Mouse (Mus musculus) kidney, adult 18-20 months (tissue): ENCODE measurements at regions not wholly inside any gene's neighbourhood (a gene's known extent, or its start where the extent isn't known, plus 50 kb on each side); places are given as distances from the start of the nearest gene placed in this dataset.

Experiments used
- DNase-seq: peaks from one replicate; pipeline ENCODE4 v3.0.0; 2021

DNA sequence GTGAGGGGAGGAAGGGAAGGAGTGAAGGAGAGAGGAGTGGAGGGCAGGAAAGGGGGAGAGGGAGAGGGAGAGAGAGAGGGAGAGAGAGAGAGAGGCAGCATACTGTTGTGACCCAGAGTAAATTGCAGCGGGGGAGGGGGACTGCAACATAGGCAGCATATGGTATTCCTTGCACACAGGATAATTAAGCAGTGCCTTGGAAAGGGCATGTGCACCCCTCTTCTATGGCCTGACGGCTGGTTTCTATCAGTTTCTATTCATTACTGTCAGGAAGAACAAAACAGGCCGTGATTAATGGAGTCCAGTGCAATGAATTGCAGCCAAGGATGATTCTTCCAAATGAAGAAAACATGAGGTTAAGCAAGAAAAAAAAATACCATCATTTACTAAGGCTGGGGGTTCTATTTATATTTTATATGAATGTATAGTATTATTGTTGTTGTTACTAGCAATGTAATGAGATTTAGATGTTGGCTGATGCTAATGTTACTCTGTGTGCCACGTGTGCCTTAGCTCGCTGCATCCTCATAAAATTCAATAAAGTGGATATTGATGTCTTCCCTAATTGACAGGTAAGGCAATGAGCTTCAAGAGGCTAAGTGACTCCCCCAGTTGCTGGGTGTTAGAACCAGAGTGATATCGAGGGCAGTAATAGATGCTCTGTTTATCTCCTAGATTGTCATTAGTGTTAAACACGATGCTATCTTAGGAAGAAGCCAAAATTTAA, 181.3 kb downstream of the Gm19935 start:
- DNase-seq: no peak

DNA sequence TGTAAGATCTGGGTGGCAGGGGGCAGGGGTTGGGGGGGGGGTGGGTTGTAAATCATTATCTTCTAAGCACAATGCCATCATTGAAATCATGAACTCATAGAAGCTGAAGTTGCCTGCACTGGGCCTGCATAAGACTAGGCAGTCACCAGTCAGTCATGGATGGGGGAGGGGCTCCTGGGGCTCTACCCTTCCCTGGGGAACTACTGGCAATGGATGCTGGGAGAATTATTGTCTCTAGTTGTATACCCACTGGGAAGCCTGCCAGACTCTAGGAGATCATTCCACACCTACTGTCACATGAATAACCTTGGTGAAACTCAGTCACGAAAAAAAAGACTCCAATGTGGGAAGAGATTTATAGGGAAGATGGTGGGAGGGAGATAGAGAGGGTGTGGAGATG, 186.4 kb downstream of the Gm19935 start:
- no peak for DNase-seq

DNA sequence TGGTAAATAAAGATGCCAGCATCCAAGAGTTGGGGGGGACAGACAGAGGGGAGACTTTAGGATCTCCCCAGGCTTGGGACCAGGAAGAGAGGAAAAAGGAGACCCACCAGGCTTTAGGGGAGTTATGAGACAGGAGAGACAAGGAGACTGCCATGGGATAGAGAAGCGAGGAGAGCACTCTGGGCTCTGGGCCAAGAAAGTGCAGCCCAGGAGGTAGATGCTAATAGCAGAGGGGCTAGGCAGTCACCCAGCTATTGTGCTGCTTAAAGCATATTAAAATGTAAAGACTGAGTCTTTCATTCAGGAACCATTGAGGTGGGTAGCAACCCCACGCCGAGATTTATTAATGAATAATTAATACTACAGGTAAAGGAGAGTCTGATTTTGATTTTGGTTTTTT, 208.8 kb downstream of the Gm19935 start:
- DNase-seq: no peak

DNA sequence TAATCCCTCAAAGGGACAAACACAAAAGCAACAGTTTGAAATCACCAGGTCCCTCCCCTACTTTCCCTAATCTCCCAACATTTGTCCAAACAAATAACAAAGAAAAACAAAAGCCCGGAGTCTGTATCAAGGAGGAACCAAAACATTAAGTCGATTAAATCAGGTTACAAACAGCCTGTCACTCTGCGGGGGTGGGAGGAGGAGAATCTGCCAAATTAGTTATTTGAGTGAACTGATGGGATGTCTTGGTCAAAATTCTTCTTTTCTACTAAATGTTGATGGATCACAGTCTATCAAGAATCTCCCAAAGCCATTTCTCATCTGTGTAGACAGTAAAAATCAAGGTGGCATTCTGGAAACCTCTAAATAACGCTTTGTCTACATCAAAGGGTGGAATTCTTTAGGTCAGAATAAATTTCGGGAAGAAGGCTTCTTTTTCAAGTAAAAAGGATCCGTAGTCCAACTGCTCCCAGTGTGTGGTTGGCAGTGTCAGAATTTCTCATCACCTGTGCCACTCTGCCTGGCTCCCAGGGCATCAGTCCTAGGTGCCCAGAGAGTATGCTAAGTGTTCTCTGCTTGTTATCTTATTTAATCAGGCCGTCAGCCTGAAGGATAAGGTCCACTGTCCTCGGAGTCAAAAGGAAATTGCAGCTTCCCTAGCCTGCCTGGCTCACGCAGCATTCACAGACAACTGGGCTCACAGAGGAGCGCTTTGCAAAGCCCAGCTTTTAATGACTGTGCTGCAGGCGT, 216.1 kb downstream of the Gm19935 start:
- DNase-seq: no peak

DNA sequence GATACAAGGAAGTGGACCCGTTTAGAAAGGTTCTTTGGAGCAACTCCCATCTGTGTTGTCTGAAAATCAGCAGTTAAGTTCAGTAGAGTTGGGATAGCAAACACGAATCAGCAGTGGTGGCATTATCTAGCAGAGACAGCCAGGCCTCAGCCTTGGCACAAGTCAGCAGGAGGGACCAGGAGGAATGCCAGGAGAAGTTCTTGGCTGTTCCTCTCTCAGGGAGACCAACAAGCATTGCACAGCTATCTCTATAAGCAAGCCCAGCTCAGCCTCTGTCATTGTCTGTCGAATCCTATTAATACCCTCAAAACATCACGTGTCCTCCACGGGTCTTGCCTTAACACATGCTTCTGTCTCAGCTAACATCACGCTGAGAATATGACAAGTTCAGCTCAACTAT, 219.8 kb downstream of the Gm19935 start:
- DNase-seq: no peak

DNA sequence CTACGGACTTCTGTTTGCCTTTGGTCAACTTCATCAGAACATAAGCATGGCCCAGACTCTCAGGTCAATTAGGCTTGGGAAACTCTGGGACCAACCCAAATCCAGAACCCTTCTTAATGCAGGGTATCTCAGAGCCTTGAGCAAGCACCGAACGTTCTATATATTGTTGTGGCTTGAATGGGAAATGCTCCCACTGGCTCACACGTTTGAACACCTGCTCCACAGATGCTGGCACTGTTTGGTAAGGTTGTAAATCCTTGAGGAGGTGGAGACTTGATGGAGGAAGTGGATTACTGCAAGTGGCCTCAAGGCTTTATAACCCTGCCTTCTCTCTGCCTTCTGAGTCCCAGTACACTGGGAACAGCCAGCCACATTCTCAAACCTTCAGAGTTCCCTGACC, 231.3 kb upstream of the Tox3 start:
- DNase-seq: no peak

DNA sequence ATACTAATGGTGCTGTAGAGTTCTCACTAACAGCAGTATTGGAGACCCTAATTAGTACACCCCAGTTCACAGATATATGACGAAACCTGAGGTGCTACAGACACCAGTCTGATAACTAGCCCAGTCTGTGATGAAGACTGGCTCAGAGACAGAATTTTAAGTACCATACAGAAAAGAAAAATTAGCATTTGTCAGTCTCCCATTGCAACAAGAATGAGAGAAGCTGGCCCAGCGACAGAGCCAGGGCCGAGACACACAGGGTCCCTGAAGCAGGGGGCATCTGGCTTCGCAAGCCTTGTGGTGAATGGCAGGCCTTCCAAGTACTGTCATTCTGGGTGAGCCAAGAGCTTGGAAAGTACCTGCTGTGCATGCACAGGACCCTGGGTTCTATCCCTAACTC, 228.8 kb upstream of the Tox3 start:
- DNase-seq: no peak

DNA sequence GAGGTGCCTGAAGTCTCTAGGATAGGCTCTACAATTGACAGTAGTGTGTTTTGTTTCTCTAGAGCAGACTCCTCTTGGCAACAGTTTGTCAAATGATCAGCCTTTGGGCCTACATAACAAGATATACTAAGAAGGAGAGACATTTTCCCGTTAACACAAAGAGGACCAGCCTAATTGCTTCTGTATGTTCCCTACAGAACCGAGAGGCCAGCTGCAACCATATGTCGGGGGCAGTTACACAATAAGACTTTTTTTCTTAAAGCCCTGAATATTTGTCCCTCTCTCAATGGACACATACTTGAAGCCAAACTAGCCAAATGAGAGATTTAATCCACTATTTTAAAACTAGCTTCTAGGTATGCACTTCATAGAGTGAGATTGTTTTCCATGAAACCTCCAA, 226.5 kb upstream of the Tox3 start:
- no peak for DNase-seq

DNA sequence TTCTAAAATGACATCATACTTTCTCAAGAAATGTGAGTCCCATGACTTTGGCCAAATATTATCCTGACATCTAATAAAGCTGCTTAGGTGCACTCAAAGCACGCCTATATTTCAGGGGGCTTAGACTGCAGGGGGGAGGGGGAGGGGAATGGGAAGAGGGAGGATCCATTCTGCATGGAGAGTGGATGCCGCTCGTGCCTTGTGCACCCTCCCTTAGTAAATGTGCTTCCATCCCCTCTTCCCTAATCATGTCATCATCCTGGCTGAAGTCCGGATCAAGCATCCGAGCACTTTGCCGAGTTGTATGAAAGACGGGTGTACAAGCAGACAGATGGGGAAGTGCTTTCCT, 207.9 kb upstream of the Tox3 start:
- no peak for DNase-seq

DNA sequence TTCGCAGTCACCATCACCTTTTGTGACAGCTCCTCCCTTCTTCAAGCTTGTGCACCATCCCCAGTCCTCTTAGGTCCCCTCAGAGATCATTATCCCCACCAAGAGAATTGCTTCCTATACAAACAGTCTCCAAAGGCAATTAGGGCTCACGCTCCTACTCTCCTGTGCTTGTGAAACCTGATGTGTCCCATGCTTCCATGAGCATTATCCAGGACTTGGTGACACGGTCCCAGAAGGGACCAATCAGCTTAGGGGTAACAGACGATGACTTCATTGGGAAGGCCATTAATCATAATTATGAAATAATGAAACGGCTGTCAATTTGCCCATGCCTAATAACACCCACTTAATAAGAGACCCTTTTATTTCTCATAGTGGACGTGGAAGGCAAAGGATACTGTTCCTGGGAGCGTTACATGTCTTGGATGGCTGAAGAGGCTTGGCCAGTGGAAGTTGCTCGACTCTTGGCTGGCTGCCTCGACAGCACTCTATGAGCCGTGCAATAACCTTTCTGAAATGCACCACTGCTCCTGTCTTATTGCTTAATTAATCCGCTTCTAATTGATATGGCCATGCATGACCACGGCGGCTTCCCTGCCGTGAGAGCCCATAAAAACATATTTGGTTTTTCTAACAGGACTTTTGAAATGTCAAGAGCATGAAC, 207.4 kb upstream of the Tox3 start:
- DNase-seq: peak; percentile 9

DNA sequence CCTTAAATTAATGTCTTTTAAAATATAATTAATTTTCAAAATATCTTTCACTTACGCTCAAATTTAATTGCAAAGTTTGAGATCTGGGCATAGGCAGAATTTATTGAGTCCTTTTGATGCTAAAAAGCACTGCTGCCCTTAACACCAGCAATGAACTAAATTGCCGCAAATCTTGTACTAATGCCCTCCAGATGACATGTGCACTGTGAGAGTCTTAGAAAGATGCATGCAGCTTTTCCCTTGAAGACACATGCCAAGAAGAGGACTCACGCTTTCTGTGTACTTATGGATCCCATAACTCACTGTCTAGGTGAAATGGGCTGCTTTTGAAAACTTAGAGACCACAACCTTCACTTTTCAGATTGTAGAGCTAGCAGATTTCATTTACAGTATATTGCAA, 199.1 kb upstream of the Tox3 start:
- DNase-seq: no peak

DNA sequence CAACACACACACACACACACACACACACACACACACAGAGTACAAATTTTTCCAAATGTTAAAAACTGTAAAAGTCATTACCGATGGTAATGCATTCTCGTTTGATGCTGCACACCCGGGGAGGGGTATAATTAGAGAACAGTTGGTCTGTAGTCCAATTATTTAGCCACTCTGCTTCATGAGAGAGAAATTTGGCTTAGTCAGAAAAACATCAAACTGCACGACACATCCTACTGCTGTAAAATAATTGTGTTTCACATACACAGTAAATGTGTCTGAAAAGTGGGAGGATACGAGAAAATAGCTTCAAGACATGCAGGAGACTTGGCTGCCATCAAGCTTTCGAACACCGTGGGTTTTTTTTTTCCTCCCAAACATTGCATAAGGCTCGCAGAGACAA, 194.5 kb upstream of the Tox3 start:
- no peak for DNase-seq

DNA sequence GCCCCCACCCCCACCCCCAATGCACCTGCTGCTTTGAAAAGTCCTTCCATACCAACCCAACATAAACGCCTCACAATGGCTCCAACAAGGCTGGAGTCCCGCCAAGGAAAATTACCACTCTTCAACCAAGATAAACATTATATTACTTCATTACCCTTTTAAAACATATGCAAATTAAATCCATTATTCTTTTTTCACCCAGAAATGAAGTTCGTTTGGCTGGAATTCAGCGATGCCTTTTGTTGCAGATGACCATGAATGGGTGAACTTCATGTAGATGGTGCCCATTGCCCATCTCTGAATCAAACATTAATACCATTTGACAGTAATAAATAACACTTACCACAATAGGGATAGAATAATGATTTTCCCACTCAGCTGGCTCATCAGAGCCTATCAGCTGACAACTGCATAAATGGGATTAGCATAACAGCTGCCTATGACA, 188.1 kb upstream of the Tox3 start:
- DNase-seq: no peak

DNA sequence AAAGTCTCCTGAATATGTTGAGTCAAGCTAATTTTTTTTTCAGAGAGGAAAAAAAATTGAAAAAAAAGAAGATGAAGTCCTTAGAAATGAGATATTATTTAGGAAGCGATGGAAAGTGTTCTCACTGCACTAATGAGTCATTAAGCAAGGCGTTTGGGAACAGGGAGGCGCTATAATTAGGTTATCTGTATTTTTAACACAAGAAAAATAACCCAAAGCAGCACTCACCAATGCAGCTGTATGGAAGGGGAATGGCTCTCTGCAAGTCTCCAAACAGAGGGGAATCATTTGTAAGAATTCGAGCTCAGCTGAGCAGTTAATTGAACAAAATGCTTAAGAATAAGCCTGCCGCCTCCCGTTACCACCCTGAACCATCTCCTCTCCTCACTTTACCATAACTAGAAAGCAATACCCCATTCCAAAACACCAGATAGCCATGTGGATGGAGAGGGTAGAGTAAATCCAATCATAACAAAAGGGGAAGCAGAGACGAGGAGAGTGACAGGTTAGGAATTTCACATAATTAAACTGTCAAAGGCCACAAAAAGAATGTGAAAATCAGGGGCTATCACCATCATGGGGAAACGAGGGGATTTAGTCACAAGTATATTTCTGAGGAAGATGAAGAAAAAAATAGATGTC, 187.5 kb upstream of the Tox3 start:
- DNase-seq: no peak

DNA sequence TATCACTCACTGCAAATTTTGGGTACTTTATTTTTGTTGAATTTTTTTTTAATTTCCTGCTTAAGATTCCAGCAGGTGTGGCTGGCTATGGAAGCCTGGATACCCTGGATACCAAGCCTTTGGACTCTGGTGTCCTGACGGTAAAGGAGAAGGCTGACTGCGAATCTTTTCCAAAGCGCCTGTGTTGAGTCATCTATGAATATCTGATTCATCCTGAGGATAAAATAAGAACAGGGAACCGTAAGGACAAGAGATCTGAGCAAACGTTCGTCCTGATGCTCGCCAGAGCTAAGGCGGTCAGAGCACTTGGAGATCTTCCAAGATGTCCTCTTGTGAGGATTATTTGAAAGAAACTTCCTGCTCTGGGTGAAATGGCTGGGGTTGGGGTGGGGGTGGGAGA, 173.2 kb upstream of the Tox3 start:
- no peak for DNase-seq

DNA sequence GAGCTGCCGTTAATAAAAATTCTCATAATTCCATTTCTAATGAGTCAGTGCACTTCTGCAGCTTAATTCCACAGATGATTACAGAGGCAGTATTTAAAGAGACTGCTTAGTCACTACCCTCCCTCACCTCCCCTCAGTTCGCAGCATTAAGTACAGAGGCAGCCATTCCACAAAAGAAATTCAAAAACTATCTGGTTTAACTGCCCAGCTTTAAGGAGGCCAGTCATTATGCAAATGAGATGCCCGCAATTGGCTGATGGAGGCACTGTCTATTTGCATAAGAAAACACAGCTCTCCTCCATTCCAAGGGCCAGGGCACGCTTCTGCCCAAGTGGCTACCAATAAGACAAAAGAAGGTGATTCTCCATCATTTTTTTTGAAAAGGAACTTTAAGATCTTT, 172.0 kb upstream of the Tox3 start:
- DNase-seq: no peak

DNA sequence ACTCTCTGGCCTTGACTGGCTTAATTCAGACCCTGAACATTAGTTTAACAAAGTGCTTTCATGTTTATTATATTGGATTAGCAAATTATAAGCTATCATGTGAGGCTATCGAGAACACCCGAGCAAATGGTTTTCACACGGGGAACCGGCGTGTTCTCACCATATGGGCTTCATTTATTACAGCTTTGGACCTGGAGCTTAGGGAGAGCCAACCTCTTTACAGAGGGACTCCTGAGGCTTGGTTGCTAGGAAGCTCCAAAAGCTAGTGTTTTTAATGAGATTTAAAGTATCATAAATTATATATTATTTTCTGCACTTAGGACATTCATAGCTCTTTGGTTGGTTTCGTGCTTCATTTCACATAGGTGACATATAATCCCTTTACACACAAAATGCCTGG, 171.4 kb upstream of the Tox3 start:
- no peak for DNase-seq

DNA sequence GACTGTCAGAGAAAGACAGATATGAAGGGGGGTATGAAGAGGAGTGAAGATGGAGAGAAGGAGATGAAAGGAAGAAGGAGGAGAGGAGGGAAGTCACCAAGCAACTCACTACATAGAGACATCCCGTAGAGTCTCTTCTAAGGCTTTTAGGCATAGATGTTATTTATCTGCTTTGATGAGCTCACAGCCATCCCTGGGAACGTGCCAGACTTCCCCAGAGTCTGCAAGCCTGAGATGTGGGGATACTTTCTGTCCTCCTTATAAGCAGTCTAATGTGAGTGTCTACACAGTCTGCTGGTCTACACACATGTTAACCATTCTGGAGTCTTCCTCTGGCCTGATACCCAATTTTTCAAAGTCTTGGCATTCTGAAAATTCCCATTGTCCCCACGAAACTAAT, 166.0 kb upstream of the Tox3 start:
- no peak for DNase-seq

DNA sequence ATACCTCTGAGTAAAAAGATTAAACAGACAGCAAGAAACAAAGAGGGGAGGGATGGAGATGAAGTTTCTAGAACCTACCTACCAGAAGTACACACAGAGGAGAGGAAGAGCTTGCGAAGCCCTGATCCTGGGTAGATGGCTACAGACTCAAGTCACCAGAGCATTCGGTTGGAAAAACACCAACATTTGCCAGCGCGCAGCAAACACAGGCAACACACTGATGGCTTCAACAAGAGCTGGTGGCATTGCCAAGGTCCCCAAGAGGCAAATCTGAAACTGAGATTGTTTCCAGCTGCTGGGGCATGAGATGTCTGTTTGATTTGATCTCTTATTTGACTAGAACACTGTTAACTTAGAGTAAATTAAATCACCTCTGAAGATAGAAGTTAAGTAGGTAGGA, 165.5 kb upstream of the Tox3 start:
- DNase-seq: no peak

DNA sequence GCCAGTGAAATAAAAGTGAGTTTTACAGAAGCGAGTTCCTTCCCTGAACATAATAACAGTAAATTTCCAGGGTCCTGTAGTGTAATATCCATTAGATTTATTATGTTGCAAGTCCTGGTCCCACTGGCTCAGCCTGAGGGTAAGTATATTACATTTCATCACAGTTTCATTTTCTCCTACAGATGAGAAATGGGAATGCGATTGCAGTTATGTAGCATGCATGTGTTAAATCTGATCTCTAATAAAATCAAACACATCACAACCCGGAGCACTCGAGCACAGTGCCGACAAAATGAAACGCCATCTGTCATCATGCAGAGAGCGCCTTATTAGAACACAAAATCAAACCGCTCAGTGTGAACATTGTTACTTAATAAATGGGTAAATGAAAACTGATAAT, 165.0 kb upstream of the Tox3 start:
- no peak for DNase-seq

DNA sequence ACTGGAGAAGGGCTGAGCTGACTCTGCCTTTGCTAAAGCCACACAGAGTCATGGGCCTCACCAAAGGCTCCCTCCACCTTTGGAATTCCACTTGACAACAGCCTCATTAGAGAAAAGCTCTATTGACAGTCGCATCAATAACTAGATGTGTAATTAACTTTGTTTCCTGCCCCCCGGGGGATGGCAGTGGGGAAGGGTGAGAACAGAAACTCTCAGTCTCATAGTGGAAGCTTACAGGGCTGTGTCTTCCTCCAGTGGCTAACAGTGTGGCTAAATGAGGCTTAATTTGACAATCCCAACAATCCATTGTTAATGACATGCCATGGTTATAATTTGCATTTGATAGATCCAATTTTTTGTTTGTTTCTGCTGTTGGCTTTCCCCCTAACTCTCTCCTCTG, 164.5 kb upstream of the Tox3 start:
- no peak for DNase-seq

DNA sequence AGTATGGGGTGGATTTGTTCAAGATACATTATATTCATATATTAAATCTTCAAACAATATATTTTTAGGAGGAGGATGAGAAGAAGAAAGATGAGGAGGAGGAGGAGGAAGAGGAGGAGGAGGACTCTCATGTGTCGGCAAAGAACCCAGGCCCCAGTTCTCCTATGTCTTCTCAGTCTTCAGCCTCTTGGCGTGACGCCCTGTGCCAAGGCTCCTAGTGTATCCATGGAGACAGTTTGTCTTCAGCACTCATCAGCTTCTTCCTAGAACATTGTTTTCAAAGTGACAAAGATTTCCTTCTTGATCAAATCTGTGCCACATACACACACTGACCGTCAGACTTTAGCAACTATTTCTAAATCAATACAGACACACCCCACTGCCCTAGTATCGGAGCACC, 156.4 kb upstream of the Tox3 start:
- no peak for DNase-seq

DNA sequence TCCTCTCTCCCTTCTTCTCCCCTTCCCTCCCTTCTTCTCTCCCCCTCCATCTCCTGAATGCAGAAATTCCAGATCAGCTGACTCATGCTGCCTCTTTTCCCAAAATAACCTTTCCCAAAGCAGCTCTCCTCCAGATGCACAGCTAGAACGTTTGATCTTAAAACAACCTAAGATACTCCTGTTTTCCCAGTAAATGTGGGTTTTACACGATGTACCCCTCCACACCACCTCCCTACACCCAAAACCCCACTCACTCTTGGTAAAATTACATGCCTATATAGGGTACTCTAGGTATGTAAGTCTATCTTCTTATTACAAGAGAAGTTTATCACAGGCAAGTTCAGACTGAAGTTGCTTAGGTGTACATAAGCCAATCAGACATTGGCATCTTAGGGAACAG, 155.2 kb upstream of the Tox3 start:
- DNase-seq: no peak

DNA sequence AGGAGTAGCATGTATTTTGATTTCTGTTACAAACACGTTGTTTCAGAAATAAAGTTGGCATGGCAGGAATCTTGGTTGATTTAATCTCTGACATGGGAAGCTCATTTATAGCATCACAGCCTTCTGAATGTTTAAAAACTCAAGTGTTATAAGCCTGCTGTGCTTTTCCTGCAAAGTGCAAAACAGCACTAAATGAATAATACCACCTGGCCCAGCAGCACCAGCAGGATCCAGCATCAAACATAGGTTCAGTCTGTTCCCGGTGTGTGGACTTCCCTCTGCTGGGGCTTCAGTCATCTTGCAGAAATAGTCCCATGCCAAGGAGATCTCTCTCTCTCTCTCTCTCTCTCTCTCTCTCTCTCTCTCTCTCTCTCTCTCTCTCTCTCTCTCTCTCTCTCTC, 154.7 kb upstream of the Tox3 start:
- DNase-seq: no peak
